Mouse (Mus musculus): ENCODE data around the gene Tmprss5. TPM values are rescaled to one million over a fixed set of nuclear protein-coding genes. Genes with fewer than 3 reads are reported as not detected.

The Tmprss5 gene
- total and polyA plus RNA-seq, 3 experiments, result 0.13 to 0.88 TPM; not detected in 1

DNA sequence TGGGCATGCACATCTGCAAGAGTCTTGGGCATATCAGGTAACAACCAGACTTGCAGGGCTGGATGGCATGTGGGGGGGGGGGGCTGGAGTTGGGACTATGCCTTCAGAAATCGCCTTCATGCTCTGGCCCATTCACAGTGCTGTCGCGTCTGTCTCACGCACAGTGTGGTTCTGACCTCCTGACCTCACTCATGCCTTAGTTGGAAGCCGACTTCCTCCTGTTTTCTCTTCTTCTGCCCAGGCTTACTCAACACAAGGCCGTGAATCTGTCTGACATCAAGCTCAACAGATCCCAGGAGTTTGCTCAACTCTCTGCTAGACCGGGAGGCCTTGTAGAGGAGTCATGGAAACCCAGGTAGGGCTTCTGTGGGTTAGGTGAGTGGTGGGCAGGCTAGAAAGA, 28.0 kb downstream of the Tmprss5 start:
- Histone ChIP-seq H3K9ac (ENCODE audit: low read depth, low read length) (no peak overlapping the region), H3K27ac (no peak overlapping the region), H3K4me3 (no peak overlapping the region), H3K36me3 (ENCODE audit: control insufficient read depth, insufficient read depth, low read length) (no peaks in the 10 kb centered on the region), H3K4me1 (ENCODE audit: control insufficient read depth, insufficient read depth, low read length) (no peaks in the 10 kb centered on the region), H3K27me3 (ENCODE audit: control insufficient read depth, insufficient read depth, low read length) (no peaks in the 10 kb centered on the region; the same call in 1 of the 2 replicates), H3K79me2 (replicated peaks; ENCODE audit: control insufficient read depth, insufficient read depth, low read length) (no peaks in the 10 kb centered on the region)
- 61% methylated on average over 7 of the region's 7 CpGs for WGBS
- no peak for DNase-seq
- TF ChIP-seq CTCF (IDR thresholded peaks at IDR 0.05), result no peak
- no peak for TF ChIP-seq POLR2A (IDR thresholded peaks at IDR 0.05; ENCODE audit: insufficient read depth, low read depth, low read length)
- TF ChIP-seq EP300 (IDR thresholded peaks at IDR 0.05; ENCODE audit: insufficient read depth, low read depth, low read length), result no peak
- intact Hi-C loops (cut with DNase I), result no loop called here

DNA sequence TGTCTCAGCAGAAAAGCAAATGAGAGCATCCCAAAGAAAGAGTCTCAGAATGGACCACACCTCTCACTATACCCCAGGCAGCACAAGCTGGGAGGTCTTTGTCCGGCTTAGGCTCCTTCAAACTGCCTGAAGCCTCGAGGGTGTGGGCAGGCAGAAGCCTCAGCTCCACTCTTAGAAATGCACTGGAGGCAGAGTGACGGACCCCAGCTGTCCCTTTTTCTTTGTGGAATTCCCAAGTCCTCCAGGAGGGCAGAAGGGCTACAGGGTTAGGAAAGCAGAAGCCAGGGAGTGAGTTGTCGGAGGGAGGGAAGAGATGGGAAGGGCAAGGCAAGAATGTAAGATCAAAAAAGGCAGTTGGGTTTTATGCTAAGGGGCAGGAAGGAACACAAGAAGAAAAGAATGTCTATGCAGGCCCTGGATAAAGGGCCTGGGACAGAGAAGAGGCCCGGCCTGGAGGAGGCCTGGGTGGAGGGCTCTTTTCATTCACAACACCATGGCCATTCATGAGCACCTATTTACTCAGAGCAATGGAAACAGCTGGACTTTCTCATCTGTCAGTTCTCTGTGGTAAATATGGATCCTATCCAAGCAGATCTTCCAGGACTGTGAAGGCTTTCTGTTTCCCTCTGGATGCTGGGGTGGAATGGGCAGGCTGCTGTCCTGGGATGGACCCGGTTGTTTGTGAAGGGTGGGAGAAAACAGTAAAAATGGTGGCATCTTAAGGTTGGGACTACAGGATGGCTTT, 29.6 kb downstream of the Tmprss5 start:
- DNase-seq, result no peak
- no peaks in the 10 kb centered on the region for H3K79me2 ChIP-seq (replicated peaks; ENCODE audit: control insufficient read depth, insufficient read depth, low read length)
- no peak overlapping the region for H3K4me3 ChIP-seq
- no peaks in the 10 kb centered on the region for H3K4me1 ChIP-seq (ENCODE audit: control insufficient read depth, insufficient read depth, low read length)
- H3K27me3 ChIP-seq (ENCODE audit: control insufficient read depth, insufficient read depth, low read length), result no peaks in the 10 kb centered on the region; the same call in 1 of the 2 replicates
- H3K36me3 ChIP-seq (ENCODE audit: control insufficient read depth, insufficient read depth, low read length), result no peaks in the 10 kb centered on the region
- TF ChIP-seq POLR2A (IDR thresholded peaks at IDR 0.05; ENCODE audit: insufficient read depth, low read depth, low read length) (no peak), CTCF (IDR thresholded peaks at IDR 0.05) (no peak), EP300 (IDR thresholded peaks at IDR 0.05; ENCODE audit: insufficient read depth, low read depth, low read length) (no peak)
- 61% methylated on average over 6 of the region's 6 CpGs for WGBS
- H3K9ac ChIP-seq (ENCODE audit: low read depth, low read length), result no peak overlapping the region
- H3K27ac ChIP-seq, result no peak overlapping the region
- intact Hi-C loops (cut with DNase I), result no loop called here

DNA sequence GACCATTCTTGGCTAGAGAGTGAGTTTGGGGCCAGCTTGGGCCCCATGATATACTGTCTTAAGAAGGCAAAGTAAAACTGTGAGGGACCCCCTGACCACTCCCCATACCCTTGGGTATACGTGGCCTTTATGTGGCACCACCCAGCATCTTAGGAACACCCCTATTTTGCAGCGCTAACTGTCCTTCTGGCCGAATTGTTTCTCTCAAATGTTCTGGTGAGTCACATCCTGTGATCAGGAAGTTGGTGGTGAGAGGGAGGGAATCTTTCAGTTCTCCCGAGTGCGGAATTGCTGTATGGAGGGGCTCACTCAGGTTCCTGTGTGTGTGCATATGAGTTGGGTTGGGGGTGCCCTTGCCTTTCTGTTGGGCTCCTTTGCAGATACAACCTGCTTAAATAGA, 30.2 kb downstream of the Tmprss5 start:
- no peaks in the 10 kb centered on the region; the same call in 1 of the 2 replicates for H3K27me3 ChIP-seq (ENCODE audit: control insufficient read depth, insufficient read depth, low read length)
- no peak overlapping the region for H3K4me3 ChIP-seq
- H3K36me3 ChIP-seq (ENCODE audit: control insufficient read depth, insufficient read depth, low read length), result no peaks in the 10 kb centered on the region
- H3K27ac ChIP-seq, result no peak overlapping the region
- 43% methylated on average over 5 of the region's 5 CpGs for WGBS
- H3K4me1 ChIP-seq (ENCODE audit: control insufficient read depth, insufficient read depth, low read length), result no peaks in the 10 kb centered on the region
- peak in 1 of 2 experiments; percentile 4 for DNase-seq
- no peak overlapping the region for H3K9ac ChIP-seq (ENCODE audit: low read depth, low read length)
- intact Hi-C loops (cut with DNase I), result no loop called here
- no peak for TF ChIP-seq CTCF (IDR thresholded peaks at IDR 0.05)
- no peak for TF ChIP-seq POLR2A (IDR thresholded peaks at IDR 0.05; ENCODE audit: insufficient read depth, low read depth, low read length)
- TF ChIP-seq EP300 (IDR thresholded peaks at IDR 0.05; ENCODE audit: insufficient read depth, low read depth, low read length), result no peak
- no peaks in the 10 kb centered on the region for H3K79me2 ChIP-seq (replicated peaks; ENCODE audit: control insufficient read depth, insufficient read depth, low read length)

DNA sequence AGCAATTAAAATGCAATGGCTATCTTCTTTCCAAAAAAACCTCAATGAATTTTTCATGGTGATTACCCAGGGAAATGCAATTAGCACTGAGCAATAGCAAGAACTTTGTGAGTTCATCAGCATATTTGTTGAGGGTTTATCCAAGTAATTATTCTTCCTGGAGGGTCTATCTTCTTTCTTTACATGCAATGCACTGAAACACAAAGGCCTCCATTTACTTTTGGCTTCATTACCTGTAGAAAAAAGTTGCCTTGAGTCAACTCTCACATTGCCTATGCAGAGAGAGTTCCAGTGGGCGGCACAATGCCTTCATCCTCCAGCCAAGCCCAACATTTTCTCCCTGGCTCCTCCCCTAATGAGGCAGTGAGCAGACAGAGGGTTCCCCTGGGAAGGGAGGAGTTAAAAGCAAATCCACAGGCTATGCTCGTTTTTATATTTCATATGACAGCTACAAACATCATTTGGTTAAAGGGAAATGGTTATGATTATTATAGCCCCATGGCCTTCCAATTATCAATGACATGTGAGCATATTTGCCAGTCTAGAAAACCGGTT, 37.3 kb downstream of the Tmprss5 start:
- intact Hi-C loops (cut with DNase I), result no loop called here
- no peaks in the 10 kb centered on the region for H3K79me2 ChIP-seq (replicated peaks; ENCODE audit: control insufficient read depth, insufficient read depth, low read length)
- H3K27ac ChIP-seq, result no peak overlapping the region
- WGBS, result 38% methylated on average over 3 of the region's 3 CpGs
- no peaks in the 10 kb centered on the region for H3K4me1 ChIP-seq (ENCODE audit: control insufficient read depth, insufficient read depth, low read length)
- TF ChIP-seq POLR2A (IDR thresholded peaks at IDR 0.05; ENCODE audit: insufficient read depth, low read depth, low read length), result no peak
- TF ChIP-seq CTCF (IDR thresholded peaks at IDR 0.05), result no peak
- TF ChIP-seq EP300 (IDR thresholded peaks at IDR 0.05; ENCODE audit: insufficient read depth, low read depth, low read length), result no peak
- H3K9ac ChIP-seq (ENCODE audit: low read depth, low read length), result no peak overlapping the region
- no peak overlapping the region for H3K4me3 ChIP-seq
- no peaks in the 10 kb centered on the region for H3K36me3 ChIP-seq (ENCODE audit: control insufficient read depth, insufficient read depth, low read length)
- DNase-seq, result no peak
- no peaks in the 10 kb centered on the region; the same call in 1 of the 2 replicates for H3K27me3 ChIP-seq (ENCODE audit: control insufficient read depth, insufficient read depth, low read length)

DNA sequence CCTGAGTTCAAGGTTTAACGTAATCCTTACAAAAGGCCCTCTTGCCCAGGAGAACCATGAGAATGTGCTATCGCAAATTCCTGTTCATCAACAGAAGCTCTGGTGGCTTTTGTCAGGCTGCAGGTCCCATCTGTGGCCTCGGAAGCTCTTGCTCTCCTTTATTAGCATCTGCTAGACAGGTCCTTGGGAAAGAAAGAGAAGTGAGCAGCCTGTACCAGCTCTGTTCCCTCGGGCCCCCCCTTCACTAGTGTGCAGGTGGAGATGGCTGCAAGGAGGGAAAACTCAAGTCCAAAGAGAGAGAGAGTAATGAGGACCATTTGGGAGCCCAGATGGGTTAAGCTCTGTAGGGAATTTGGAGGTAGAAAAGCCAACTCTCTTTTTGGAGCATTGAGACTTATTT, 38.7 kb downstream of the Tmprss5 start:
- H3K79me2 ChIP-seq (replicated peaks; ENCODE audit: control insufficient read depth, insufficient read depth, low read length), result no peaks in the 10 kb centered on the region
- DNase-seq, result no peak
- intact Hi-C loops (cut with DNase I), result no loop called here
- WGBS, result 69% methylated on average over 4 of the region's 4 CpGs
- H3K27me3 ChIP-seq (ENCODE audit: control insufficient read depth, insufficient read depth, low read length), result no peaks in the 10 kb centered on the region; the same call in 1 of the 2 replicates
- no peak overlapping the region for H3K9ac ChIP-seq (ENCODE audit: low read depth, low read length)
- no peak overlapping the region for H3K27ac ChIP-seq
- no peak overlapping the region for H3K4me3 ChIP-seq
- no peak for TF ChIP-seq EP300 (IDR thresholded peaks at IDR 0.05; ENCODE audit: insufficient read depth, low read depth, low read length)
- TF ChIP-seq POLR2A (IDR thresholded peaks at IDR 0.05; ENCODE audit: insufficient read depth, low read depth, low read length), result no peak
- TF ChIP-seq CTCF (IDR thresholded peaks at IDR 0.05), result no peak
- no peaks in the 10 kb centered on the region for H3K36me3 ChIP-seq (ENCODE audit: control insufficient read depth, insufficient read depth, low read length)
- no peaks in the 10 kb centered on the region for H3K4me1 ChIP-seq (ENCODE audit: control insufficient read depth, insufficient read depth, low read length)

DNA sequence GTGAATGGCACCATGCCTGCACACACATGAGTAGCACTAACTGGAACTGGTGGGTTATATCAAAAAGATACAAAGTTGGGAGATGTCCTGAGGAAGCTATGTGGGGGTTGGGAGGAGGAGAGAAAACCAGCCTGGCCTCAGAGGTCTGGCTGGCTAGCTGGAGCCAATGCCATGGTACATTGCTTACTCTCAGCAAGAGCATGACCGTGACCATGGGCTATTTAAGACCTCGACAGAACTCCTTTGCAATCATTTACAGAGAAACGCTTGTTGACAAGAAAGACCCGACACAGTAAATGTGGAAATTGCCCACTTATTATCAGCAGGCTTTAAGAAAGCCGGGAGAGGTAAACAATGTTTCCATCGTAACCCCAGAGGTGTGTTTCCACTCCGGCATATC, 44.6 kb downstream of the Tmprss5 start:
- no peaks in the 10 kb centered on the region for H3K27me3 ChIP-seq (ENCODE audit: control insufficient read depth, insufficient read depth, low read length)
- no peak for DNase-seq
- WGBS, result 71% methylated on average over 7 of the region's 7 CpGs
- H3K36me3 ChIP-seq (ENCODE audit: control insufficient read depth, insufficient read depth, low read length), result no peaks in the 10 kb centered on the region
- no peak overlapping the region for H3K9ac ChIP-seq (ENCODE audit: low read depth, low read length)
- no peaks in the 10 kb centered on the region for H3K4me1 ChIP-seq (ENCODE audit: control insufficient read depth, insufficient read depth, low read length)
- H3K27ac ChIP-seq, result no peak overlapping the region
- no peak overlapping the region for H3K4me3 ChIP-seq
- no peaks in the 10 kb centered on the region for H3K79me2 ChIP-seq (replicated peaks; ENCODE audit: control insufficient read depth, insufficient read depth, low read length)
- no peak for TF ChIP-seq POLR2A (IDR thresholded peaks at IDR 0.05; ENCODE audit: insufficient read depth, low read depth, low read length)
- no peak for TF ChIP-seq CTCF (IDR thresholded peaks at IDR 0.05)
- TF ChIP-seq EP300 (IDR thresholded peaks at IDR 0.05; ENCODE audit: insufficient read depth, low read depth, low read length), result no peak
- intact Hi-C loops (cut with DNase I), result no loop called here

Data from heart, adult 2 months (tissue).